Mouse (Mus musculus): ENCODE data around the gene 2210016L21Rik.

DNA sequence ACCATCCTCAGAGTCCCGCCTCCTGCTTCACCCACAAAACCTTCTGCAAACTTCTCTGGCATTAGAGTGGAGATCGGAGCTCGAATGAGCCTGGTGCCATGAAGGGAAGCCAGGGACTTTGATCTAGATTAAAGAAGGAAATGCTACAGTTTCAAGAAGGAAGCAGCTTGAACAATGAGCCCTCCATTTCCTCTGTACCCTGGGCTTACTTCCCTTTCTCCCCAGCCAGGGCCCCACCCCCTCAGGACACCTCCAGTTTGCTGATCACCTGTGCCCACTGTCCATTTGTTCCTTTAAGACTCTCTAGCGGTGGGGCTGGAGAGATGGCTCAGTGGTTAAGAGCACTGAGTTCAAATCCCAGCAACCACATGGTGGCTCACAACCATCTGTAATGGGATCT is 25.2 kb upstream of the 2210016L21Rik start:
- no peak for TF ChIP-seq CTCF (IDR thresholded peaks at IDR 0.05; ENCODE audit: low read depth, low read length)
- TF ChIP-seq GATA2 (IDR thresholded peaks at IDR 0.05; ENCODE audit: borderline replicate concordance, low read depth, low read length): no peak
- TF ChIP-seq POLR2AphosphoS5 (IDR thresholded peaks at IDR 0.05; ENCODE audit: insufficient replicate concordance, low read depth, low read length): no peak
- no peak for TF ChIP-seq TAL1 (conservative IDR thresholded peaks at IDR 0.05; ENCODE audit: low read depth, low read length)
- TF ChIP-seq GATA1 (IDR thresholded peaks at IDR 0.05; ENCODE audit: borderline replicate concordance, low read length): no peak

All from G1E (cell line).